Mouse (Mus musculus) layer of hippocampus, adult 8-10 months (tissue): ENCODE data around the gene Gsdme. TPM values are rescaled to one million over a fixed set of nuclear protein-coding genes. Genes with fewer than 3 reads are reported as not detected.

Experiments
- DNase-seq, 2 experiments: peaks; one replicate each; pipeline ENCODE4 v3.0.0; 2022; ENCODE audit warnings: low spot score in 2 of 2
- total RNA-seq, 4 experiments: library from RNA; stranded (reverse); gene quantifications; 2 replicates each; pipeline ENCODE4 v1.2.4; 2022

Gsdme gene
- total RNA-seq: 10 to 100 TPM; 10.1 to 13.6 (median 10.9) TPM

DNA sequence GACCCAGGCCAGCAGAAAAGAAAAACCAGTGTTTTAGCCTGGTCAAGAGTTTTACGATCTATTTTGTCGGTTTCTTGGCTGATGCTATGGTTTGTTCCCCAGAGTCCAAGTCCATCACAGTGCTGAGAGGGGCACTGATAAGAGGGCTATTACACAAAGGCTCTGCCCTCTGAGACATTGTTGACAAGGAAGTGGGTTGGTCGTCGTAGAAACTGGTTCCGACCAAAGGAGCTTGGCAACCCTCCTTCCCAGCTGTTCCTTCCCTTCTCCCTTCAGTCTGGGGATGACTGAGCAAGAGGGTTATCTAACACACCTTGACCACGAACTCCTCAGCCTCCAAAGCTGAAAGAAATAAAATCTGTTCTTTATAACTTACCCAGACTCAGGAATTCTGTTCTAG is at the start of gene Gsdme:
Gsdme (minus strand) TSS at position 193 of the 400 bp plus-strand sequence.
- DNase-seq: no peak

GRCm38 (mm10) chr6:50312647-50313046 is 49.0 kb upstream of the Gsdme start:
- DNase-seq: peak; percentile 46 to 69

GRCm38 (mm10) chr6:50309019-50309418 is 45.4 kb upstream of the Gsdme start:
- peak in 1 of 2 experiments; percentile 54 for DNase-seq

DNA sequence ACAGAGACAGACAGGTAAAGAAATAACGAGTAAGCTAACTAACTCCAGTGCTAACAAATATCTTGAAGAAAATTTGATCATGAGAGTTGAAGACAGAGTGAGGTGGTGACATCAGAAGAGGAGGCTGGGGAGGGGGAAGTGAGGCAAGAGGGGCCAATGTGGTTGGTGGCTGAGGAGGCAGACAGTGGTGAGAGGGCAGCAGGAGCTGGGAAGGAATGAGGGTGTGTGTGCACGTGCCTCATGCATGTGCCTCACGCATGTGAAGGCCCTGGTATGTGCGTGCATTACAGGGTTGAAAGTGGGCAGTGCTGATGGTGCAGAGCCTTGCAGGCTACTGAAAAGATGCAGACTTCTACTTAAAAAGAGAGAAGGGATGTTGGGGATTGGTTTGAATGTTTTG is 43.0 kb upstream of the Gsdme start:
- DNase-seq: no peak

DNA sequence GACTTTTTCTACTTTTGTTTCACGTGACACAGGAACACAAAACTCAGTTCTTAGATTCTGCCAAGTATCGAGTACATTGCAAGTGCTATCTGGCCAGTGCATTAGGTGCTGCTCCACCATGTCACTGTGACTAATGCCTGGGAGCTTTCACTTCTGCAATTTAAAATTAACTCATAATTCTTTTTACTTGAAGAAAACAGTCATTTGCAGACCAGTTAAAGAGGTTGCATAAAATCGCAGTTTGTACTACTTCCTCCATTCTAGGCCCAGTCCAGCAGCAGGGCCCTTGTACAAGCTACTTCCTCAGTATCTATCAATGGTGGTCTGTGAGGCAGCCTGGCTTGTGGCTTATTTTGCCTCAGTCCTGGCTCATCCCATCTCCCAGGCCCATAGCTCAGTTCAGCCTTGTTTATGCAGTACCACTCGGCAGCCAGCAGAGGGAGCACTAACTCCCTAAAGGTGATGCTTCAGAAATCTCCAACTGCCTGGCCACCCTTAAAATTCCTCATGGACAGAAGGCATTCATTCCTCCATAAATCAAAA is 41.4 kb upstream of the Gsdme start:
- peak; percentile 53 to 85 for DNase-seq

- no peak for DNase-seq
Observed at GRCm38 (mm10) chr6:50301121-50301520, 37.5 kb upstream of the Gsdme start.

DNA sequence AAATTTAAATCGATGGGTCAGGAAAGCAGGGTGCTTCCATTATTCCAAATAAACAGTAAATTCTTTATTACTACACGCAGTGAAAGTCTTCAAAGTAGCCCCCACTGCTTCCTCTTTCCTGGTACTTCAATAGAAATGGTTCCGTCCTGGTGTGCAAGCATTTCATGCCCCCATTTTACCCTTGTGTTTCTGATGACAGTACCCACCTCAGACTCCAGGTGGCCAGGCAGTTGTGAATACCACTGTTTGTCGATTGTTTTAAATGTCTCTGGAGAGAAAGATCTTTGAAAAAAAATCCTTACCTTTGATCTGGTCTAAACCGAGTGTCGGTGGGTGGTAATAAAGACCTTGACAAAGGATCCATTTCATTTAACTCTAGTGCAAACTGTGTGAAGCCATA is 37.0 kb upstream of the Gsdme start:
- DNase-seq: no peak

GRCm38 (mm10) chr6:50299071-50299470 is 35.4 kb upstream of the Gsdme start:
- DNase-seq: no peak

DNA sequence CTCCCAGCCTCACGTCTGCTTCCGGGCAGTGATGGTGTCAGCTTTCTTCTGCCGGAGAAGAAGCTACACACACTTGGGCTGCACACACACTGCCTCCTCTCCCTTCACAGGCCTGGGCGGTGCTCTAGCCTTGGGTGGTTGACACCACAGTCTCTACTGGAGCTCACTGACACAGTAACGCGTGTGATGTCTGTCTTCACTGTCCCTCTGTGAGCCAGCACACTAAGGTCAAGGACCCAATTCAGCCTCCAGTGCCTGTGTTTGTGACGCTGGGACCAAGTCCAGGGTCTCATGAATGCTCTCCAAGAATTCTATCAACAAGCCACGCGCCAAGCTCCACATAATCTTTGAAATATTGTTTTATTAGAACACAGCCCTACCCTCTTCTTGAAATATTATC is 34.0 kb upstream of the Gsdme start:
- DNase-seq: no peak

DNA sequence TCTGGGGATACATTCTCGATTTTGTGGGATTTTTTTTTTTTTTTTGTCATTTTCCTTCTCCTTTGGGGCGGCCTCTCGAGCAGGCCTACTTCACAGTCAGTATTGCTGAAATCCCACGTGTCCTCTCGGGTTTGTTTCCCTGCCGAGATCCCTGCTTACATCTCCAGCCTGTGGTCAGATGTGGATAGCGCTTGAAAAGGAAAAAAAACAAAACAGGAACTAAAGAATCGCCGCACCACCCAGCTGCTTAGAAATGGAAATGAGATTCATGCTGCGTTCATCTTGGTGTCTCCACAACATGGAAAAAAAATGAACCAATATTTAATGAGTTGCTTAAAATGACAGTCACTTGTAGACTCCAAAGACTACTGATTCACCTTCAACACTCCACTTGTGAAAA is 31.5 kb upstream of the Gsdme start:
- DNase-seq: no peak

- peak; percentile 62 to 78 for DNase-seq
Observed at GRCm38 (mm10) chr6:50294128-50294527, 30.5 kb upstream of the Gsdme start.

- DNase-seq: no peak
Observed at GRCm38 (mm10) chr6:50291650-50292049, 28.0 kb upstream of the Gsdme start.

- DNase-seq: no peak
Observed at GRCm38 (mm10) chr6:50286881-50287280, 23.2 kb upstream of the Gsdme start.

DNA sequence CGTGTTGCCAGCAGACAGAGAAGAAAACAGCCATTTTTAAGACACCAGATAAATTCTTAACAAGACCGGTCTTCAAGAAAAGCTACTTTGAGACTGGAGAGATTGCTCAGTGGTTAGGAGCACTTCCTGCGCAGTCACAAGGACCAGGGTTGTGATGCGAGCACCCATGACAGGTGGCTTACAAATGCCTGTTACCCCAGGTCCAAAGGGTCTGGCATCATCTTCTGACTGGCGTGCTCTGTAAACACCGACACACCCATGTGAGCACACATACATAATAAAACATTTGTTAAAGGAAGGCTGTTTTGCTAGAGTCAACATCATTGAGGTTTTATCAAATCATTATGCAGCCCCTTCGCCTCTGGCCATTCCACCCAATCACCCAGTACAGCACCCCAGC is 16.0 kb upstream of the Gsdme start:
- no peak for DNase-seq

GRCm38 (mm10) chr6:50273947-50274346 is 10.3 kb upstream of the Gsdme start:
- DNase-seq: no peak

GRCm38 (mm10) chr6:50273416-50273815 is 9.8 kb upstream of the Gsdme start:
- no peak for DNase-seq

DNA sequence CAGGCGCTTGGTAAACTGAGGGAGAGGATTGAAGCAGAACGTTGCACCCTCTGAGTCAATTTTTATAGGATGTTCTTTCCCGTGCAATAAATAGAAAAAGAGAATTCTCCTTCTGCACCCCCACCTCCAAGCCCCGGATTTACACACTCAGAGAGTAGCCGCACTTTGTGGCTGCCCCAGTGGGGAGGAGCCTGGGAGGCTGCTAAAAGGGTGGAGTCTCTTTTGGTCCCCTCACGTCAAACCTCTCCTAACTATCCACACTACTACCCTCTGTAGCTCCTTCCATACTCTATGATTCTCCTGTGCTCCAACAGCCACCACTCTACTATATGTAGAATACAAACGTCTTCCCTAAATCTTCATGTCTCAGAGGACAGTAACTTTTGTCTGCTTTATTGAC is 1.4 kb downstream of the Gsdme start:
- no peak for DNase-seq

DNA sequence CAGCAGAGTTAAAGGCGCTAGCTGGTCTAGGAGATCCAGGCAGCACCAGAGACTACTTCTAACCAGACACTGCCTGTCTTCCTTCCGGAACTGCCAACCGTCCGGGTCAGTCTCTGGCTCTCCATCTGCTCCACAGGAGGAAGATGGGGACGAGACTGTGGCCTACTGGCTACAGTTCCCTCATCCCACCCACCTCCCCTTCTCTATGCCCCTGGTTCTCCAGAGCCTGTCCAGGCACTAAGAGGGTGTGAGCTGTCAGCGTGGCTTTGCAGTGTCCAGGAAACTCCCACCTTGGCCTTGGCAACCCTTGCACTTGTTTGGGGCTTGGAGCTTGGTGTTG is 1.8 kb downstream of the Gsdme start:
- no peak for DNase-seq

- DNase-seq: peak; percentile 69 to 72
Observed at GRCm38 (mm10) chr6:50261201-50261921, 2.3 kb downstream of the Gsdme start.

DNA sequence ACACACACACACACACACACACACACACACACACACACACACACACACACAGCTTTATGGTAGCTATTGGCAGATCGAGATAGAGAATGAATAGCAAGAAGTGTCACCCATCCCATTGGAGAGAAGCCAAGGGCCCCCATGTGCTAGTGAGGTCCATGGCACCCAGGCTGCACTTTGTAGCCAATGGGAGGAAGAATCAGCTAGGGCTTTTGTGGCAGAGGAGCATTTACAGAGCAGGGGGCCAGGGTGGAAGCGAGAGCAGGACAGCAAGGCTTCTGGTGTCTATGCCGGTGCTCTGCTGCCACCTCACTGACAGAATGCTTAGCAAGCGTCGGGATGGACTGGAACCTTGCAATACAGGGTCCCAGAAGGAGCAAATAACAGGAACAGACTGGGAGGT is 8.3 kb downstream of the Gsdme start:
- no peak for DNase-seq

DNA sequence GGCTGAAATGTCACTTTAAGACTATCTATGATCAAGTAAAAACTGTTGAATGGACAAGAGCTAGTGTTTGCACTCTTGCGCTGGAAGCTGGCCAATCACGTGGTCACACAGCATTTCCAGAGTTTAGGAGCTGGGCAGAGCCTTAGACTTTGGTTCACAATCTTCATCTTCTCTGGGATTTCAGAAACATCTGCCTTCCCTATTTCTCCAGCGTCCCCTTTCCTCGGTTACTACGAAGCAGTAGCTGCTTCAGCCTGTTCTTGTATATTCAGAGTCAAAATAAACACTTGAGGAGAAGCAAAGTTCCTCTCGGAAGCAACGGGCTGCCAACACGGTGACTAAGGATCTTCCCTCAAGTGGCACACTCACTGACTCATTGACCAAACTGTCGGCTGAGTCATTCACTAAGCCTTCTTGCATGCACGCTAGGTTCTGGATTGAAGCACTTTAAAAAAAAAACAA is 8.9 kb downstream of the Gsdme start:
- DNase-seq: peak; percentile 21 to 37

DNA sequence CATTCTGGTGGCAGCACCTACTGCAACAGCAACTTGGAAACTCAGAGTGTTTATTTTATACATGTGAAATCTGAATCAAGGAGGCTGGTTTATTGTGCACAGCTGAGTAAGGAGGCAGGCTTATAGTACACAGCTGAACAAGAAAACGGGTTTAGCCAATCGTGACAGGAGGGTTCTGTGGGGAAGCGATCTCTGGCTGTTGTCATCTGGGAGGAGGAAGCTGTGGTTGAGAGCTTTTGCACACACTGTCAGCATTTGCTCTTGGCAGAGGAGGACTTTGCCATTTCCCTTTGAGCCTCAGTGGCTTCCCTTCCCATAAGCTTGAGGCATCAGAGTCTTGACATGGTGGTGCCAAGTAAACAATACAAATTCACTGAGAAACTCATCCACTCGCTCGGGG is 11.0 kb downstream of the Gsdme start:
- DNase-seq: no peak

DNA sequence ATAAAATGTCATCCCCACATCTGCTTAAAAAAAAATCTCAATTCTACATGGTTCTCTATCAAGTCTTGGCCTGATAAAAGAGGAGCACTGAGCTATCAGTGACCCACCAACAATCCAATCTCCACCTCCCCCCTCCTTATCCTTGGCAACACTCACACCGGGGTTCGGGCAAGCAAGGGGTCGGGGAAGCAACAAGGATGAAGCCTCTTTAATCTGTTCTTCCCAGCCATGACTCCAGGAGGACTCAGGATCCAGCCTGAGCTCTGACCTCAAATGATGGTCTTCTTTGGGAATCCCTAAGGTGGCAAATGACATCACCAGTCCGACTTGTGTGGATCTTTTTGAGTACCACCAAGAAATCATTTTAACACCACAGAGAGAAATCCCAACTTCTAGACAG is 15.9 kb downstream of the Gsdme start:
- DNase-seq: no peak
